Mouse (Mus musculus): ENCODE measurements around the gene Cysrt1.

DNA sequence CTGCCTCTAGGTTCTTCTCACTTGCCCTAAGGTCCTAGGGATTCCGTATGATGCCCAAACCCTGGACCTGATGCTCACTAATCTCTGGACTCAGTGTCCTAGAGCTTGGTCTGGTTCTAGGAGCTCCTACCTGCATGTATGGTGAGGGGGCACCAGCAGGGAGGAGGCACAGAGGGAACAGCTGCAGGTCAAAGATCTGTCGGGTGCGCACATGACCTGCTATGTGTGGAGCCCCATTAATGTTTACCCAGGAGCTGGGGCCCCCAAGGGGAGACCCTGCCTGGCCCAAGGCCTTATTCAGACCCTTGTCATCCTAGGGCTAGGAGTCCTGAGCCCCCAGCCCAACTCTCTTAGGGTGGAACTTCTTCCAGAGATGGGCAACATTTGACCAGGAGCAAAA is 8.2 kb downstream of the Cysrt1 start, which contains the start of gene Slc34a3:
- TF ChIP-seq CTCF (IDR thresholded peaks at IDR 0.05; ENCODE audit: insufficient read depth, low read depth, low read length) (no peak), POLR2A (IDR thresholded peaks at IDR 0.05; ENCODE audit: insufficient read depth, low read depth, low read length) (no peak)
